Mouse (Mus musculus) midbrain, embryonic 15.5 days (tissue): ENCODE results near the gene Nmrk2. TPM values are rescaled to one million over a fixed set of nuclear protein-coding genes. Genes with fewer than 3 reads are reported as not detected.
"Not testable (repeated sequence)": the region's sequence is repeated elsewhere in the genome, so short reads cannot be mapped to it uniquely, and the experiment has no call there.

ENCODE experiments used
- ATAC-seq: fragments of 200-750 bp; cut with Nextera tagmentation; replicated peaks from 2 replicates; pipeline ENCODE4 v1.8.0; 2017; ENCODE audit warnings: moderate TSS enrichment
- H3K27ac ChIP-seq: fragments of 300-500 bp; sonication (generic); 2 replicates; pipeline ENCODE4 v1.5.1; 2015; ENCODE audit warnings: mild to moderate bottlenecking, inconsistent platforms
- H3K27me3 ChIP-seq: fragments of 300-500 bp; sonication (generic); replicated peaks from 2 replicates; pipeline ENCODE4 v1.6.1; 2015; ENCODE audit warnings: inconsistent platforms
- H3K36me3 ChIP-seq: fragments of 300-500 bp; sonication (generic); replicated peaks from 2 replicates; pipeline ENCODE4 v1.6.1; 2015; ENCODE audit warnings: inconsistent platforms
- H3K4me1 ChIP-seq: fragments of 300-500 bp; sonication (generic); 2 replicates; pipeline ENCODE4 v1.6.1; 2015; ENCODE audit warnings: inconsistent platforms
- H3K4me2 ChIP-seq: fragments of 300-500 bp; sonication (generic); 2 replicates; pipeline ENCODE4 v1.6.1; 2015; ENCODE audit warnings: inconsistent platforms, mild to moderate bottlenecking, moderate library complexity
- H3K4me3 ChIP-seq: fragments of 300-500 bp; sonication (generic); 2 replicates; pipeline ENCODE4 v1.5.1; 2015; ENCODE audit warnings: mild to moderate bottlenecking, inconsistent platforms
- H3K9ac ChIP-seq: fragments of 300-500 bp; sonication (generic); 2 replicates; pipeline ENCODE4 v1.6.1; 2015; ENCODE audit warnings: mild to moderate bottlenecking, inconsistent platforms
- H3K9me3 ChIP-seq: fragments of 300-500 bp; sonication (generic); 2 replicates; pipeline ENCODE4 v1.6.1; 2016; ENCODE audit warnings: inconsistent platforms
- WGBS: fragments of 180-500 bp; shearing (Covaris S2); methylation state at CpG from one replicate; pipeline ENCODE4 v1.1.7; 2015; ENCODE audit warnings: mixed read lengths; 5-methylcytosine and 5-hydroxymethylcytosine counted together
- polyA plus RNA-seq: library from polyadenylated mRNA; unstranded; fragments of >200 nt; fragmentation: Nextera tagmentation; extraction: Ambion mirVana; gene quantifications from 2 replicates; pipeline ENCODE4 v1.2.1, GENCODE M21; 2015

Nmrk2 gene
- polyA plus RNA-seq, 1 experiment from 2014 or later: 0.14 TPM

DNA sequence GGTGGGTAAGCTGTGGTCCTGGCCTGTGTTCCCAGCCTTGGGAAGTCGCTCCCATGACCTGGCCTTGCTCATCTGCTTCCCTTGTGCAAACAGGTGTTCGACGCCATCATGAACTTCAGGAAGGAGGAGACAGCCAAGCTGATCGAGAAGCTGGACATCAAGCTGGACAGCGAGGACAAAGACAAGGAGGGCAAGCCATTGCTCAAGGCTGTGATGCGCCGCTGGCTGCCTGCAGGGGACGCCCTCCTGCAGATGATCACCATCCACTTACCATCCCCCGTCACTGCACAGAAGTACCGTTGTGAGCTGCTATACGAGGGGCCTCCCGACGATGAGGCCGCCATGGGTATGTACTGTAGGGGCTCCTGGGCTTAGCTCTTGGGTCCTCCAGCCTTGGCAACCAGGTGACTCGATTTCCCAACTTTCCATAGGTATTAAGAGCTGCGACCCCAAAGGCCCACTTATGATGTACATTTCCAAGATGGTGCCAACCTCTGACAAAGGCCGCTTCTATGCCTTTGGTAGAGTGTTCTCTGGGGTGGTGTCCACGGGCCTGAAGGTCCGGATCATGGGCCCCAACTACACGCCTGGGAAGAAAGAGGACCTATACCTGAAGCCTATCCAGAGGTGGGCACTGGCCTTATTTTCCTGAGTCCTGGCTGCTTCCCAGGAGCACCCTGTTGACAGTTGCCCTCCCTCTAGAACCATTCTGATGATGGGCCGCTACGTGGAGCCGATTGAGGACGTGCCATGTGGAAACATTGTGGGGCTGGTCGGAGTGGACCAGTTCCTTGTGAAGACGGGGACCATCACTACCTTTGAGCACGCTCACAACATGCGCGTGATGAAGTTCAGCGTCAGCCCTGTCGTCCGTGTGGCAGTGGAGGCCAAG, 22.2 kb downstream of the Nmrk2 start:
- WGBS: 91% methylated on average over 32 of the region's 32 CpGs

DNA sequence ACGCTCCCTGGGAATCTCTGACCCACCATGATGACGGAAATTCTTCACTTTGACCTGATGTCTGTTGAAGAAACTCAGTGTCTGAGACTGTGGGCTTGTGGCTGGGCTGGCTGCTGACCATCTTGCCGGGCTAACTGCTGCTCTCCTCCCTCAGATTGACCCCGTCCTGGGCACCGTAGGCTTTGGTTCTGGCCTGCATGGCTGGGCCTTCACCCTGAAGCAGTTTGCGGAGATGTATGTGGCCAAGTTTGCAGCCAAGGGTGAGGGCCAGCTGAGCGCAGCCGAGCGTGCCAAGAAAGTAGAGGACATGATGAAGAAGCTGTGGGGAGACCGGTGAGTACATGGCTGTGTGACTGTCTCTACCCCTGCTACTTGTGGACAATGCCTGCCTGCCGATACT, 22.9 kb downstream of the Nmrk2 start:
- Histone ChIP-seq H3K36me3 (peaks cover 46% of the 10 kb centered on the region), H3K9me3 (no peaks in the 10 kb centered on the region), H3K27ac (no peak overlapping the region), H3K4me1 (peaks cover 56% of the 10 kb centered on the region), H3K4me3 (no peak overlapping the region), H3K9ac (peak overlapping the region; percentile 2; the same call in 1 of the 2 replicates), H3K4me2 (no peak overlapping the region), H3K27me3 (no peaks in the 10 kb centered on the region)
- WGBS: 93% methylated on average over 11 of the region's 11 CpGs
- no peak for ATAC-seq

More for the DNA sequence above, 22.2 kb downstream of the Nmrk2 start:
- Histone ChIP-seq H3K27me3 (no peaks in the 10 kb centered on the region), H3K4me2 (no peak overlapping the region), H3K36me3 (peaks cover 50% of the 10 kb centered on the region), H3K9me3 (no peaks in the 10 kb centered on the region), H3K27ac (no peak overlapping the region), H3K4me1 (peaks cover 53% of the 10 kb centered on the region), H3K9ac (no peak overlapping the region), H3K4me3 (no peak overlapping the region)
- no peak for ATAC-seq

DNA sequence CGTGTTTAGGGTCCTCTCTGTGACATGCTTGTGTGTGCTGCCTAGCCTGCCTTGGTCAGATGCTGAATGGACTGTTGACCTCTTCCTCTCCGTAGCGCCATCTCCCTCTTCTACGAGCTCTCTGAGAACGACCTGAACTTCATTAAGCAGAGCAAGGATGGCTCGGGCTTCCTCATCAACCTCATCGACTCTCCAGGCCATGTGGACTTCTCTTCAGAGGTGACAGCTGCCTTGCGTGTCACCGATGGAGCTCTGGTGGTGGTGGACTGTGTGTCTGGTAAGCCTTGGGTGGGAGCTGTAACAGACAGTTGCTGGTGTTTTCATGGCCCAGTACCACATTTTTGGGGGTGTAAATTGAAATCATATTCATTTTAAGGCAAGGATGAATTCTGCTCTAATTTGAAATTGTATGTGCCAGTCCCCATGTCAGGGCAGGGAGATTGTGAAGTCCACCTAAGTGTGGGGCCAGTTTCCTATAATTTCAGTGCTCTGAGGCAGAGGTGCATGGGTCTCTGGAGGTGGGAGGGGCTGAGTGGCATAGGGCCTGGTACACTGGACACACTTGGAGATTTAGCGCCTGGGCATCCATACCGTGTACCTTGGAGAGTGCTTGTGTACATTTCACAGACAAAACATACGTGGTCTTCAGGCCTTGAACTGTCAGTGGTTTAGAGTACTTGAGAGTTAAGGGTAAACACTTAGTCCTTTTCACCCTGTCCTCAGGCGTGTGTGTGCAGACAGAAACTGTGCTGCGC, 23.7 kb downstream of the Nmrk2 start:
- no peaks in the 10 kb centered on the region for H3K9me3 ChIP-seq
- no peaks in the 10 kb centered on the region for H3K27me3 ChIP-seq
- H3K27ac ChIP-seq: no peak overlapping the region
- peak overlapping the region; percentile 91 for H3K4me2 ChIP-seq
- peaks cover 58% of the 10 kb centered on the region for H3K4me1 ChIP-seq
- 69% methylated on average over 14 of the region's 14 CpGs for WGBS
- ATAC-seq: no peak
- peak overlapping the region; percentile 96 for H3K4me3 ChIP-seq
- peaks cover 46% of the 10 kb centered on the region for H3K36me3 ChIP-seq
- H3K9ac ChIP-seq: peak overlapping the region; percentile 94

DNA sequence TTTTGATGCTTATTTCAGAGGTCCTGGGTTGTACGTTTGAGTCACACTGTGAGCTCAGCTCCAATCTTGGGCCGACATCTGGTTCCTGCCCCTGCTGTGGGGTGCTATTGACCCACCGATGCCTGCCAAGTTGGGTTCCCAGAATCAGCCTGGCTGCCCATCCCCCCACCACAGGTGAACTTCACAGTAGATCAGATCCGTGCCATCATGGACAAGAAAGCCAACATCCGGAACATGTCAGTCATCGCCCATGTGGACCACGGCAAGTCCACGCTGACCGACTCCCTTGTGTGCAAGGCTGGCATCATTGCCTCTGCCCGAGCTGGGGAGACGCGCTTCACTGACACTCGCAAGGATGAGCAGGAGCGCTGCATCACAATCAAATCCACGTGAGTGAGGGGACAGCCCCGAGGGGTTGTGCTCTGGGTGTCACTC, 24.3 kb downstream of the Nmrk2 start:
- H3K9ac ChIP-seq: peak overlapping the region; percentile 94
- peaks cover 46% of the 10 kb centered on the region for H3K36me3 ChIP-seq
- WGBS: 13% methylated on average over 16 of the region's 16 CpGs
- no peak for ATAC-seq
- H3K27ac ChIP-seq: peak overlapping the region; percentile 94
- peak overlapping the region; percentile 91 for H3K4me2 ChIP-seq
- no peaks in the 10 kb centered on the region for H3K9me3 ChIP-seq
- H3K4me3 ChIP-seq: peak overlapping the region; percentile 96
- peaks cover 63% of the 10 kb centered on the region for H3K4me1 ChIP-seq
- H3K27me3 ChIP-seq: no peaks in the 10 kb centered on the region

DNA sequence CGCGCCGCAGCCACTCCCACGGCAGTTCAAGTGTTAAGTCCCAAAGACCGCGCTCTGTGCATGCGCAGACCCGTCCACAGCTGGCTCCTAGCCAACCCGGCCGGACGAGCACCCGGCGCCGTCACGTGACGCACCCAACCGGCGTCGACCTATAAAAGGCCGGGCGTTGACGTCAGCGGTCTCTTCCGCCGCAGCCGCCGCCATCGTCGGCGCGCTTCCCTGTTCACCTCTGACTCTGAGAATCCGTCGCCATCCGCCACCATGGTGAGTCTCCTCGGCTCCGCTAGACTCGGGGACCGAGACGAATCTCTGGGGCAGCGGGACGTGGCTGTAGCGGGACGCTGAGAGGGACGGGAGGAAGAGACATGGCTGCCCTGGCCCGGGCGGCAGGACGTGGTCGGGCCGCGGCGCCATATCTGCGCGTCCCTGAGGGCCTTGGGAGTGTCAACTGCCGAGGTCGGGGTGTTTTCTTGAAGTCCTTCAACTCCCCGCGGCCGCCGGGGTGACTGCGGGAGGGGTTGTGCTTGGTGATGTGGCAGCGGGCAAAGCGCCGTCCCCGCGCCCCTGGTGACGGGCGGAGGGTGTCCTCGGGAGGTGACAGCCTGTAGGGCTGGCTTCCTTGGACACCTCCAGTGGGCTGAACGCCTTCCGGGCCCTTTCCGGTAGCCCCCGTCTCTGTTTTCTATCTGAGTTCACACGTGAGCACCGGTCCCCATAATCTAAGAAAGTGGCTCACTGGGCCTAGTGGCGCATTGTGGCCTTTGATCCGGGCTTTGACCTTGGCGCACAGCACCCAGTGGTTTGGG, 25.2 kb downstream of the Nmrk2 start, which contains the start of gene Eef2:
Eef2 (plus strand) TSS at position 166 of the 806 bp plus-strand sequence.
- under 1% methylated on average over 77 of the region's 77 CpGs for WGBS
- Histone ChIP-seq H3K27me3 (no peaks in the 10 kb centered on the region), H3K36me3 (peaks cover 42% of the 10 kb centered on the region), H3K4me2 (peak within 1 kb of the TSS; percentile 91), H3K27ac (peak within 1 kb of the TSS; percentile 94), H3K9ac (peak within 1 kb of the TSS; percentile 94), H3K9me3 (no peaks in the 10 kb centered on the region), H3K4me3 (peak within 1 kb of the TSS; percentile 96), H3K4me1 (peaks cover 55% of the 10 kb centered on the region)
- ATAC-seq: peak; percentile 77

DNA sequence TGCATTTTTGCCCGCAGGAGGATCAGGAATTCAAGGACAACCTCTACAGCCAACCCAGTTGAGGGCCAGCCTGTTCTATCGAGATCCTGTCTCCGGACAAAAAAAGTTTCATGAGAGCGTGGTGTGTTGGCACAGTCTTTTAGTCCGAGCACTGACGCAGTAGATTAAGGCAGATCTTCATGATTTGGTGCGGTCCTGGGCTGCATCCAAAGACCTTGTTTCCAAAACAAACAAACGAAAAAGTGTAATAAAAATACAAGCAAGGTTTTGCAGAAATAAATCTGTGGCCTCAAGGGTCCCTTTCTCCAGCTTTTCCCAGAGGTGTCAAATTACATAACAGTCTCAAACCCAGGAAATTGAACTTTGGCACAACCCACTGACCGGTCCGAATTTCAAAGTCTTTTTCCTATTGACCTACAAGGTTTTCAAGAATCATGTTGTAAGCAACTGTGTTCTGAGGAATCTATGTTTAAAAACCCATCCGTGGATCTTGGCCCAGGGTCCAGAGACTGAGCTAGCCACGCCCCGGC, 25.9 kb downstream of the Nmrk2 start:
- no peaks in the 10 kb centered on the region for H3K27me3 ChIP-seq
- 6% methylated on average over 13 of the region's 13 CpGs for WGBS
- no peak overlapping the region; the same call in 1 of the 2 replicates for H3K9ac ChIP-seq
- peaks cover 55% of the 10 kb centered on the region for H3K4me1 ChIP-seq
- peak overlapping the region; percentile 91 for H3K4me2 ChIP-seq
- no peaks in the 10 kb centered on the region for H3K9me3 ChIP-seq
- H3K4me3 ChIP-seq: peak overlapping the region; percentile 96
- peak overlapping the region; percentile 94 for H3K27ac ChIP-seq
- peaks cover 35% of the 10 kb centered on the region for H3K36me3 ChIP-seq
- ATAC-seq: no peak

DNA sequence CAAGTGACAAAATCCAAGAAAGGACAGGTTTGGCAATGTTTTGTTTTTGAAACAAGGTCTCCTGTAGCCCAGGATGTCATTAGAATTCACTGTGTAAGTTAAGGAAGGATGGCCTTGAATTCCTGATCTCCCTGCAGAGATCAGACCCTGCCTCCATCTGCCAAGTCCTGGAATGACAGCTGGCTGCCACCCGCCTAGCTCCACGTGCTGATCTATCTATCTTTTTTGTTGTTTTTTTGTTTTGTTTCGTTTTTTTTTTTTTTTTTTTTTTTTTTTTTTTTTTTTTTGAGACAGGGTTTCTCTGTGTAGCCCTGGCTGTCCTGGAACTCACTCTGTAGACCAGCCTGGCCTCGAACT, 26.5 kb downstream of the Nmrk2 start:
- Histone ChIP-seq H3K4me1 (peaks cover 55% of the 10 kb centered on the region), H3K36me3 (peaks cover 29% of the 10 kb centered on the region), H3K9ac (peak overlapping the region; percentile 45; the same call in 1 of the 2 replicates), H3K4me2 (peak overlapping the region; percentile 91), H3K4me3 (peak overlapping the region; percentile 96), H3K27ac (peak overlapping the region; percentile 94)
- WGBS: 5% methylated on average over 4 of the region's 4 CpGs
- not testable (repeated sequence) for H3K9me3 ChIP-seq, ATAC-seq, H3K27me3 ChIP-seq

DNA sequence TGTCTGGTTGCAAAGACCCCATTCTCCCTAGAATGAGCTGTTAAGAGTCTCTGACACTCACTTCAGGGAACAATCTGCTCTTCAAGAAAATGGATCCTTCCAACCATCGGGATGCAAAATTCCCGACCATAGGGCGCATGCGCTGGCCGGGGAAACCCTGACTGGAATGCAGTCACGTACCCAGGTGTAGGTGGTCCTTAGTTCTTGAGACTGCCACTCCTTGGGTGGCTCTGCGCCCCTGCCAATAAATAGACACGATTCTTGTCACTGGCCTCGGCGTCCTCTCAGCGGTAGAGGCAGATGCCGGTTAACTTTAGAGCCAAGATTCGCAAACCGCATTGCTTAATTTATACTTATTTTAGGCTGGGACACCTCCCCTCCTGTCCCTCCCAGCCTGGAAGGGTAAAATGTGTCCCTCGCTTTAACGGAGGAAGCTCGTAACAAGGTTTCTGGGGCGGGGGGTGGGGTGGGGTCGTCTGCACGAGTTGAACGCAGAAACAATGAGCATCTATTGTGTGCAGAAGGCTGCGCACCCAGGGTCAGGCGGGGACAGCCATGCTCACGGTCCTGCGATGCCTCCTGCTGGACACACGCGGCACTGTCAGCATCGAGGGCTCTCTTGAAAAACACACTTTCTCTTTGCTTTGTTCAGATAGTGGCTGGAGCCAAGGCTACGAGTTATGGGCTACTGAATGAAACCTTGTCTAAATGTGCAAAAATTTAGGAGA, 27.1 kb downstream of the Nmrk2 start:
- Histone ChIP-seq H3K36me3 (peaks cover 23% of the 10 kb centered on the region), H3K9me3 (no peaks in the 10 kb centered on the region), H3K9ac (peak overlapping the region; percentile 45), H3K27ac (peak overlapping the region; percentile 94), H3K4me1 (peaks cover 52% of the 10 kb centered on the region), H3K4me2 (peak overlapping the region; percentile 91), H3K27me3 (no peaks in the 10 kb centered on the region), H3K4me3 (peak overlapping the region; percentile 37)
- under 1% methylated on average over 29 of the region's 29 CpGs for WGBS
- peak; percentile 62 for ATAC-seq

DNA sequence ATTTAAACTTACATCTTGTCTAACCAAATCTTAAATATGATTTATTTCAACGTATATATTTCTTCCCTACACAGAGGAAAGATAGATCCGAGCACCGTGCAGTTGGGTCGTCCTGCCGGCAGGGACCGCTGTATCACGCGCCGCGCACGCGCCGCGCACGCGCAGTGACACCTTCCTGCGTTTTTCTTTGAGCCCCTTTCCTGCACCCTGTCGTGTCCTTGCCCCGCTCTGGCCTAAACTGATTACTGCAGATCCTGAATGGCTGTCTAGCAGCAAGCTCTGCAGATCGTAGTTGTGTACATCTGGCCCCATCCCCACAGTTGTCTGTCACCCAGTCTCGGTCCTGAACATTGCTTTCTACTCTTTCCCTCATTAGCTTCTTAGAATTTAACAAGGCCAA, 28.7 kb downstream of the Nmrk2 start:
- Histone ChIP-seq H3K9ac (peak overlapping the region; percentile 43), H3K4me2 (peak overlapping the region; percentile 53), H3K4me1 (peaks cover 53% of the 10 kb centered on the region), H3K9me3 (no peaks in the 10 kb centered on the region), H3K36me3 (peaks cover 7% of the 10 kb centered on the region; the same call in 1 of the 2 replicates), H3K27ac (peak overlapping the region; percentile 94), H3K4me3 (peak overlapping the region; percentile 21), H3K27me3 (no peaks in the 10 kb centered on the region)
- 0 out of 2 replicates have a peak, but pooled peaks have one; percentile 8 for ATAC-seq
- WGBS: 2% methylated on average over 21 of the region's 21 CpGs

DNA sequence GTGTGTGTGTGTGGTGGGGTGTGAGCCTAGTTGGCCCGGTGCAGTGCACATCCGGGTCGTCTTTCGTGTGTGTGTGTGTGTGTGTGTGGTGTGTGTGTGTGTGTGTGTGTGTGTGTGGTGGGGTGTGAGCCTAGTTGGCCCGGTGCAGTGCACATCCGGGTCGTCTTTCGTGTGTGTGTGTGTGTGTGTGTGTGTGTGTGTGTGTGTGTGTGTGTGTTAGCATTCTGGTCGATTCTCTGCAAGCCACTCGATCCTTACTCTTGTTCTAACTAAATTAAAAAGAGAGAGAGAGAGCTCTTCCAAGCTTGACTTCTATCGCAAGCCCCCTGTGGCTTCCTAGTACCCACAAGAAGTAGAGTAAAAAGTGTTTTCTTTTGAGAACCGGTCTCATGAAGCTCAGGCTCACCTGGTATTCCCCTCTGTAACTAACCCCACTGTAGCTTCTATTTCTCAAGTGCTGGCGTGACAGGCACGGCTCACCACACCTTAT, 32.4 kb downstream of the Nmrk2 start:
- not testable (repeated sequence) for H3K4me3 ChIP-seq, H3K36me3 ChIP-seq, H3K27ac ChIP-seq, H3K9me3 ChIP-seq, H3K27me3 ChIP-seq, ATAC-seq, H3K9ac ChIP-seq
- peak overlapping the region; percentile 71; the same call in 1 of the 2 replicates for H3K4me2 ChIP-seq
- 45% methylated on average over 7 of the region's 14 CpGs for WGBS
- H3K4me1 ChIP-seq: peaks cover 47% of the 10 kb centered on the region
